Mouse (Mus musculus) right cerebral cortex, postnatal 25 days (tissue): Measurements from ENCODE around the gene Lemd2.
A peak's percentile ranks its signal among the peaks of the same experiment; 100 is the strongest.

Source experiments
- DNase-seq: peaks from one replicate; pipeline ENCODE4 v3.0.0; 2022

Lemd2 gene

DNA sequence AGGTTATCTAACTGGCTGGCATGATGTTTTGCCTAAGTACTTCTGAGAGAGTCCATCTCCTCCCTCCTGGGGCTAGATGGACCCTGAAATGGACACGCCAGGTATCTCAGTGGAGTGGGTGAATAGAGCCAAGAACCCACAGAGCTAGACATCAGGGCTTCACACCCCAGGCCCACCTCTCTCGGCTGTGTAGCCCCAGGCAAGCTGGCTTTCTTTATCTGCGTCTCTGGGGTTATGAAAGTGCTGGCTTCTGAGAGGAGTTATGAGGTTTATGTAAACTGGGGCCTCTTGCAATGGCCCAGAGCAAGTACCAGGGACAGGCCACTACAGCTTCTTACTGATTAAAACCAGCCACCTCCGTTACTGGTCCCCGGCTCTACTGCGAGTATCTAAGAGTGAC, 49.4 kb downstream of the Lemd2 start:
- DNase-seq: no peak

DNA sequence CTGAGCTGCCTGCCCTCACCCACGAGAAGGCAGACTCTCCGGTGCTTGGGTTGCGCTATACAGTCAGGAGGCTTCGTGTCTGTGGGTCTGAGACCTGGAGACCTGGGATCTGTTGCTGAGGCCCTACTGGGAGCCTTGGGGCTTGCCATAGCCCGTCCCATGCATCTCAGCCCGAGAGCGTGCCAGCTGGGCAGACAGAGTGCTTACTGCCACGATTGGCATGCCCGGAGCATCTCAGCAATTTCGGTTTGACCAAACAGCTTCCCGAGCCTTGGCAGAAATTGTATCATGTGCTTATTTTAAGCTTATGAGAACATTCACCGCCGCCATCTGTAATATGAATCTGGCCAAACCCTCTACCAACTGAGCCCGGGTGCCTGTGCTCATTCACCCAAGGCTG, 50.0 kb downstream of the Lemd2 start:
- DNase-seq: peak; percentile 23

DNA sequence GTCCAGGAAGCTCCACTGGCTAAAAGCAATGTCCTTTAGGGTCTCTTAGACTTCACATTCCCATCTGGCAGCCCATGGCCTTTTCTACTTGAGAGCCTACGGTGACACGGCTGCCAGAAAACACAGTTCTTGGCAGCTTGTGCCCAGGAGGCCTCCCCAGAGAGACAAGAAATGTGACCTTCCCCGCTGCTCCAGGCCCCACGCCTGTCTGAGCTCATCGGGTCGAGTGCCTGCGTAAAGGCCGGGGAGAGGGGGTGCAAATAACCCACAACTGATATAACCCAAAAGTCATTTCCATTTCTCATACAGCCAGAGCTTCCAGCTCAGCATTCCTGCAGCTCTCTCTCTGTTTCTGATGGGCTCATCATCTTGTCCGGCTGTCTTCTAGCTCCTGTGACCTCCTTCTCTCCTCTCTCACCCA, 50.5 kb downstream of the Lemd2 start:
- DNase-seq: no peak

DNA sequence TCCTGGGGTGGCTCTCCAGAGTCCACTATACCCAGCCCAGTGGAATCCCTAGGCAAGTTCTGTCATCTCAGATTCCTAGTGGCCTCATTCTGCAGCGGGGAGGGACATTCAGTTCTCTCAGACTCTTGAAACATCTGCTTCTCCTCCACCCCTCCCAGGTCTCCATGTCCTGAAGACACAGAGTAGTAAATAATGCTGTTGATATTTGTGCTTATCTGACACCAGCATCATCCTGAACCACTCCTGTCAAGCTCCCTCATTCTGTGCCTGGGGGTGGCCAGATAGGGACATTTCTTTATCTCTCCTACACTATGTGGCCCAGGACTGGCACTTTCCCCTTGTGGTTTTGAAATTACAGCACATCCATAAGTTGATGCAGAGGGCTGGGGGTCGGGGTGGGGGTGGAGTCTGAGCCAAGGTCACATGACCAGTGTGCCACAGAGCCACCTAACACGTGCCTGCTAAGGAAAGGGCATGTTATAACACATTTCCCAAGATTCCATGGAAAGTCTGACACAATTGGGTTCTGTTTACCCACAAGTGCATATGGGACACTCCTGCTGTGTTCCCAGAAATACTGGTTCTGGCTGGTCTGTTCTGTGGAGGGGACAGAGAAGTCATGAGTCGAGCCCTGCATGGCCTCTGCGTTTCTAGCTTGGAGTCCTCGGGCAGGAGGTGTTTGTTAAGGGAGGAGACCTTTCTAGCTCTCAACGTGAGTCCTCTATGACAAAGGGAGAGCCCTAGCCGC, 51.1 kb downstream of the Lemd2 start:
- DNase-seq: no peak

DNA sequence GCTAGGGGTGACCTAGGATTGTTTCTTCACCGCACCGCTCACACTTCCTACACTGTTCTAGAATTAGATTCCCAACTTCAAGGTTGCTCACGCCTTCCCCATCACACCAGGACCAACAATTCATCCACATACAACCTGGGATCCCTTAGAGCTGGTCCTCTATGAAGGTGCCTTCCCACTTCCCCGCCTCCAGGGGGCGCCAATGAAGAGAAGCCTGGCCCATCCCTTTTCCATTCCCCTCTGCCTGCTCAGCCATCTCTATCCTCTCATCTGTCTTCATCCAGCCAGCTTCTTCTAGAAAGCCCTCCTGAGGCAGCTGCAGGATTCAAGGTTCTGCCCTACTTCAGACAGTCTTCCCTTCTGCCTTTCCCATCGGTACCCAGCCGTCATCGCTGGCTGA, 52.9 kb downstream of the Lemd2 start:
- no peak for DNase-seq

DNA sequence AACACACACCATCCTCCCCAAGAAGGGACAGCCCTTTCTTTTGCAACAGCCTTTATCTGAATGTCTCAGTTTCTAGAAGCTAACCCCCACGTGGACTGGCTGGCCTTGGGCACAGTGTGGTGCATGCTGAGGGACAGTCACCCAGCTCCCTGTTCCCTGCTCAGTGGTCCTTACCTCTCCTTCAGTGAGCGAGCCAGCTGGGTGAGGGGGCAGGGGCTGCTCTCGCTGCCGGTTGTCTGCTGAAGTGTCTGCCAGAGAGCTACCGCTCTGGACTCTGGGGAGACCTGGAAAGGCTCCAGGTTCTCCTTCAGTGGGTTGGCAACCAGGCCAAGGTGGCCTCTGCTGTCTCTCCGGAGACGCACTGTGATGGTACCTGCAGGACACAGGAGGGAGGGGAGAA, 53.4 kb downstream of the Lemd2 start:
- no peak for DNase-seq

DNA sequence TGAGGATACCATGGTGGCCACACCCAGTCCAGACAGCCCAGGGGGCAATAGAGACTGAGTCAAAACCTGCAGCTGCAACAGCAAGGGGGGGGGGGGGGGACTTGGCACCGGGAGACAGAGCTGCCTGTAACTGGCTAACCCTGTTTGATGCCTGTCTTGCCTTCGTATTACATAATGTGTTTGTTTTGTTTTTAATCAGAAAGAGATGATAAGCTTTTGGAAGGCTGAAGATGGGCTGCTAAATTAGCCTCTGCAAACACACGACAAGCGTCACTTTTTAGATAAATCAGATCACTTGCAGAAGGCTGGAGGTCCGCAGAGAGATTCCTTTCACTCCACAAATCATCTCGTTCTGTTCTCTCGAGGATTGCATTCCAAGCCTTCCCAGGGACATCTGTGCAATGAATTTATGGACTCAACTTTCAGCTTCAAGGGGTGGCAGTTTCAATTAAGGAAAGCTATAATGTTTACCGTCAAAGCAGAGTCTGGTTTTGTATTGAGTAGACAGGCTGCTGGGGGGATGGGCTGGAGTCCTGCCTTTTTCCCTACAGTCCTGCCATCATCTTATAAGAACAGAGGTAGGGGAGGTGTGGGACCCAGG, 57.8 kb downstream of the Lemd2 start:
- DNase-seq: no peak

DNA sequence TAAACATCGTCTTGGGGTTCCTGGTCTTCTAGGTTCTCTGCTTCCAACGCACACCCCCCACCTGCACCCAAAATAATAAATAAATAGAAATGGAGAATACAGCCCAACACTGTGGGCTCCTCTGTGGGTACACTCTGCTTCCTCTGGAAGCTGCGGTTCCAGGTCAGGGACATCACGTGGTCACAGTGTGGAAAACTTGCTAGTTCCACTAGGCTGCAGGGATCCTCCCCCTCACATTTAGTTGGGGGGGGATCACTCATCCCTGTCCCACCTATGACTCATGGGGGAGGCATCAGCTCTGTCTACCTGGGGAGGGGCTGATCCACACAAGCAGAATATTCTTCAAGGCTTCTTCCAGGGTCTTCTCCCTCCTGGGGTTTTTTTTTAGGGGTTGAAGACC, 60.1 kb downstream of the Lemd2 start:
- no peak for DNase-seq

DNA sequence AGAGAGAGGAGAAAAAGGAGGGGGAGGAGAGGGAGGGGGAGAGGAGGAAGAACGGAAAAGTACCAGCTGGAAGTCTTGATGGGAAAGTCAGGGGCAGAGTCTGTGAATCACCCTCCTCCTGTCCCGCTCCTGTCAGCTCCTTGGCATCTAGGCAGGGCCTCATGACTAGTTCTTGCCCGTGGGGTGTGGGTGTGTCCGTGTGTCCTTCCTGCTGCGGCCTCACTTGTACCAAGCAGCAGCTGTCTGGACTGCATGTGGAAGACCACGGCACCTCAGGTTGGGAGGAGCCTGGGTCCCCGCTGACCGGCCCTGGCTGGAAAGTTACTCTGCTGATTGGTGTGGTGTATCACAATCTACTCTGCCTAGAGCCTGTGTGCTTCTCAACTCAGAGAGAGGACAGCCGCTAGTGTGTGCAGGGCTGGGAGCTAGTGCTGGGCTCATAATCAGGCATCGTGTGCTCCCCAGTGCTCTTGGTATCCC, 62.3 kb downstream of the Lemd2 start:
- DNase-seq: no peak

DNA sequence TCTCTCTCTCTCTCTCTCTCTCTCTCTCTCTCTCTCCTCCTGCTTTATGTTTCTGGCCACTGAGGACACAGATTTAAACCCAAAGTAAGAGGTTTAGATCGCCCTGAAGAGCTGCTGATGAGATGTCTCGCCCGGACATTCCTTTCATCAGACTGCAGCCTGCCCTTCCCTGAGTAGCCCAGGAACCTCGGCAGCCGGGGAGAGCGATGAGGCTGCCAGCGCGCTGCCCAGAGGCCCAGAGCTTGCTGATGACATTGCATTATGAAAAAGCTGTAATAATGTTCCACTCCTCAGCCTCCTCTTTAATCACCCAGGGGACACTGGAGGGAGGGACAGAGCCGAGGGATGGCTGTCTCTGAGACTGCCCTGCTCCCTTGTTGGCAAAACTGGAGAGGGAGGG, 64.0 kb downstream of the Lemd2 start:
- no peak for DNase-seq
